Mouse (Mus musculus) naive thymus-derived CD4-positive, alpha-beta T cell, adult 5 months (primary cell): Measurements from ENCODE around the gene Adra2b. TPM values are rescaled to one million over a fixed set of nuclear protein-coding genes. Genes with fewer than 3 reads are reported as not detected.

Experiments used
- polyA plus RNA-seq: library from polyadenylated mRNA; unstranded; fragments of 100-300 nt; shearing (Covaris generic); gene quantifications from one replicate; pipeline ENCODE4 v1.2.1, GENCODE M21; 2017

Adra2b gene
- polyA plus RNA-seq = not detected

DNA sequence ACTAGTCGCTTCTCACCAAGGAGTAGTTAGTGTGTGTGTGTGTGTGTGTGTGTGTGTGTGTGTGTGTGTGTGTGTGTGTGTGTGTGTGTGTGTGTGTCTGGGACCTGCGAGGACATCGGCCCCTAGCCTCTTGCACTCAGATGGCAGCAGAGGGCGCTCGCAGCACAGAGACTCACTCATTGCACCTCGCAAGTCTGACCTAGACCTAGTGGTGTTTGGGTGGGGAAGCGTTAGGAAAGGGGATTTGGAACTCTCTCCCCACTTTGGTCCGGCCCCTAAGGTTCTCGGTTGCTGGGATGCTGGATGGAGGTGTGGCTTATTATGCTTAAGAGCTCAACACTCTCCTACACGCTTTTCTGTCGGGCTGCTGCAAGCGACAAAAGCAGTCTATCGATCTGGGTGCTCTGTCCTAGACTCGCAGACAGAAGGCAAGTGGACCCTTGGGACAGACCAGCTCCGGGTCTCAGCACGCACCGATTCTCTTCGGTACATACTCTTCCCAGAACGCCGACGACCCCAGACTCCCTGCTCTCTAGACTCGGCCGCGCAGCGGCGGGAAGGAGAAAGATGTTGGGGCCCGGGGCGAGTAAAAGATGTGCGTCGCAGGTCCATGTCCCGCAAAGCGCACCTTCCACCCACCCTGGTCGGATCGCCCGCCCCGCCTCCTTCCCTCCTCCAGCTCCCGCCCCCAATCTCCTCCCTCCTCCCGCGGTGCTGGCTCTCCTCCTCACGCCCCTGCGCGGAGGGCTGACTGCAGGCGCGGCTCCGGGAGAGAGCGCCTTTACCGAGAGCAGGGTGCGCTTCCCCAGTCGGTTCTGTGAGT, at the start of gene Adra2b:
Adra2b (plus strand) TSS at position 750 of the 823 bp plus-strand sequence.

GRCm38 (mm10) chr2:127335767-127336496, 27.1 kb upstream of the Adra2b start, which contains the start of gene Dusp2:
Gene Dusp2, plus strand, starts transcription at chr2:127336159.

DNA sequence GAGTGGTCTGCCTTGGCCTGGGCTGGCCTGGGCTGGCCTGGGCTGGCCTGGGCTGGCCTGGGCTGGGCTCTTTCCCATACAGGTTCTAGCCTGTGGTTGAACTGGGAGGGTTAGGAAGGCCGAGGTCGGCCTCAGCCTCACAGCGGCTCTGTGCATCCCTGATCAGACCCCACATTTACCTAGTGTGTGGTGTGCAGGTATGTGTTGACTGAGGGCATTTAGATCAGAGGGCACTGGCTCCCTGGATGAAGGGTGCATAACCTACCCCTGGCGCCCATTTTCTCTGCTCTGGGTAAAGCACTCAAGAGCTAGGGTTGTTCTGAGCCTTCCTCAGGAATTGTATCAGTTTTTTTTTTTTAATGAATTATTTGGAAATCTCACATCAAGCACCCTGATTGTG, 24.6 kb upstream of the Adra2b start, which contains the start of gene Astl:
Astl (plus strand) TSS at position 224 of the 400 bp plus-strand sequence.

Other genes starting within 250 kb of the Adra2b start
- 2.5 TPM for gene Ncaph, start 229.3 kb upstream of the Adra2b start, polyA plus RNA-seq
- gene Itpripl1, start 219.8 kb upstream of the Adra2b start, polyA plus RNA-seq = 2.3 TPM
- 0.57 TPM for gene 1810024B03Rik, start 154.9 kb upstream of the Adra2b start, polyA plus RNA-seq
- 116 TPM for gene Snrnp200, start 154.8 kb upstream of the Adra2b start, polyA plus RNA-seq
- gene Ciao1, start 115.4 kb upstream of the Adra2b start, polyA plus RNA-seq = 94.4 TPM
- gene Tmem127, start 115.3 kb upstream of the Adra2b start, polyA plus RNA-seq = 29.0 TPM
- gene Stard7, start 93.0 kb upstream of the Adra2b start, polyA plus RNA-seq = 90.9 TPM
- gene Dusp2, start 27.0 kb upstream of the Adra2b start, polyA plus RNA-seq = 209 TPM
- not detected for gene Astl, start 24.6 kb upstream of the Adra2b start, polyA plus RNA-seq
- gene Gpat2, start 62.0 kb downstream of the Adra2b start, polyA plus RNA-seq = 0.35 TPM
- 15.3 TPM for gene Fahd2a, start 81.4 kb downstream of the Adra2b start, polyA plus RNA-seq
- 0.27 TPM for gene Kcnip3, start 158.9 kb downstream of the Adra2b start, polyA plus RNA-seq
- gene Prom2, start 178.3 kb downstream of the Adra2b start, polyA plus RNA-seq = not detected
- 3.2 TPM for gene Zfp661, start 223.9 kb downstream of the Adra2b start, polyA plus RNA-seq
- gene Mrps5, start 224.0 kb downstream of the Adra2b start, polyA plus RNA-seq = 119 TPM